21 mouse cellular contexts compared by ENCODE assay signal in genomic region chr2:164018910-164019309, GRCm38 (mm10). TPM values are rescaled to one million over a fixed set of nuclear protein-coding genes. Genes with fewer than 3 reads are reported as not detected.
DNase-seq lines count a peak whose midpoint lies in the region; ATAC-seq and TF ChIP-seq lines count a peak whose summit lies in the region.
"Had no signal": no experiment of that assay in that cellular context is flagged by ENCODE, and none has a peak within 500 bp of the region (broad histone marks: within the 10 kb centered on the region; RNA-seq: fewer than 3 reads in every experiment).

No protein-coding gene starts in this region.

- intact Hi-C loops in left cerebral cortex, adult 2 months (cut with DNase I): no loop called here

- TF ChIP-seq RAD21 in MEL (IDR thresholded peaks at IDR 0.05; ENCODE audit: low read depth, low read length): peak; percentile 24

- 91% methylated on average over 3 of the region's 3 CpGs for WGBS in embryonic facial prominence, embryonic 11.5 days
- WGBS in embryonic facial prominence, embryonic 10.5 days: 92% methylated on average over 3 of the region's 3 CpGs

- ATAC-seq in embryonic facial prominence, embryonic 11.5 days (replicated peaks; ENCODE audit: insufficient number of reproducible peaks, low FRiP score, low TSS enrichment, low read depth): 0 out of 2 replicates have a peak, but pooled peaks have one; percentile 9
- peak; percentile 70; the same call in 1 of the 2 replicates for ATAC-seq in megakaryocyte-erythroid progenitor cell, adult 5-6 weeks (replicated peaks; ENCODE audit: low FRiP score, low TSS enrichment, poor library complexity, severe bottlenecking)
- ATAC-seq: forebrain, embryonic 15.5 days had no signal

- TF ChIP-seq EP300 in MEL (IDR thresholded peaks at IDR 0.05; ENCODE audit: low read depth in 1 of 2, low read length in 2 of 2): no peak

- no peak overlapping the region for H3K27ac ChIP-seq in embryonic facial prominence, embryonic 11.5 days (replicated peaks; ENCODE audit: low read depth, low read length)
- no peak overlapping the region for H3K27ac ChIP-seq in embryonic facial prominence, embryonic 10.5 days (replicated peaks)
- H3K27ac ChIP-seq in left cerebral cortex, adult 2 months: no peak overlapping the region
- no peak overlapping the region for H3K27ac ChIP-seq in MEL (ENCODE audit: control insufficient read depth, low read depth, low read length)
- H3K27ac ChIP-seq: embryonic facial prominence, embryonic 15.5 days; forebrain, embryonic 15.5 days; limb, embryonic 15.5 days had no signal

- H3K27me3 ChIP-seq in embryonic facial prominence, embryonic 11.5 days (ENCODE audit: control insufficient read depth, insufficient read depth, low read length): no peaks in the 10 kb centered on the region
- H3K27me3 ChIP-seq in embryonic facial prominence, embryonic 10.5 days (replicated peaks; ENCODE audit: low read depth, poor library complexity, severe bottlenecking): no peaks in the 10 kb centered on the region
- H3K27me3 ChIP-seq in MEL (ENCODE audit: control insufficient read depth in 1 of 2, insufficient read depth in 2 of 2, low read length in 2 of 2): no peaks in the 10 kb centered on the region
- H3K27me3 ChIP-seq: embryonic facial prominence, embryonic 15.5 days; forebrain, embryonic 15.5 days; limb, embryonic 15.5 days had no signal

- H3K4me3 ChIP-seq in embryonic facial prominence, embryonic 11.5 days (ENCODE audit: low read depth, low read length): no peak overlapping the region
- no peak overlapping the region for H3K4me3 ChIP-seq in embryonic facial prominence, embryonic 10.5 days
- no peak overlapping the region for H3K4me3 ChIP-seq in left cerebral cortex, adult 2 months
- no peak overlapping the region for H3K4me3 ChIP-seq in MEL (ENCODE audit: control insufficient read depth in 1 of 2, insufficient read depth in 1 of 2, low read depth in 2 of 2, low read length in 2 of 2)
- H3K4me3 ChIP-seq: embryonic facial prominence, embryonic 15.5 days; forebrain, embryonic 15.5 days; limb, embryonic 15.5 days had no signal

- H3K9me3 ChIP-seq in embryonic facial prominence, embryonic 11.5 days (replicated peaks; ENCODE audit: control insufficient read depth, low read length): no peaks in the 10 kb centered on the region
- no peaks in the 10 kb centered on the region for H3K9me3 ChIP-seq in embryonic facial prominence, embryonic 10.5 days
- no peaks in the 10 kb centered on the region for H3K9me3 ChIP-seq in MEL (replicated peaks; ENCODE audit: insufficient read depth, low read length)
- H3K9me3 ChIP-seq: embryonic facial prominence, embryonic 15.5 days; forebrain, embryonic 15.5 days; limb, embryonic 15.5 days had no signal

- peaks cover 2% of the 10 kb centered on the region; the same call in 1 of the 2 replicates for H3K79me2 ChIP-seq in MEL (ENCODE audit: control insufficient read depth, insufficient read depth, low read length, poor library complexity)

- H3K4me2 ChIP-seq in embryonic facial prominence, embryonic 11.5 days (ENCODE audit: low read depth, low read length): no peak overlapping the region
- H3K4me2 ChIP-seq: embryonic facial prominence, embryonic 15.5 days; forebrain, embryonic 15.5 days; heart, embryonic 11.5 days; limb, embryonic 15.5 days had no signal

- peak; percentile 9 for DNase-seq in embryonic facial prominence, embryonic 11.5 days (ENCODE audit: low spot score)
- no peak for DNase-seq in embryonic facial prominence, embryonic 10.5 days (ENCODE audit: low spot score)
- DNase-seq in left cerebral cortex, adult 2 months (ENCODE audit: extremely low spot score in 1 of 2, low spot score in 2 of 2): no peak
- no peak for DNase-seq in left cerebral cortex, adult 9 months (ENCODE audit: low spot score in 2 of 2)
- peak; percentile 32 for DNase-seq in MEL (ENCODE audit: low read depth, low spot score)
- DNase-seq in gastrocnemius, postnatal 25 days: no peak
- DNase-seq in spleen, postnatal 10 days (ENCODE audit: low spot score in 2 of 2): no peak
- DNase-seq: adrenal gland, adult 8-10 months; cerebellum, postnatal 10 days; gastrocnemius, postnatal 10 days; heart, postnatal 4 days; kidney, adult 11 months; kidney, postnatal 4 days; lung, postnatal 14 days; right cerebral cortex, adult 18-20 months; thymus, postnatal 14 days had no signal

- TF ChIP-seq POLR2A in MEL (IDR thresholded peaks at IDR 0.05; ENCODE audit: control insufficient read depth in 1 of 2, insufficient read depth in 1 of 2, low read depth in 1 of 2, low read length in 2 of 2, poor library complexity in 1 of 2): no peak

- H3K36me3 ChIP-seq in embryonic facial prominence, embryonic 11.5 days (replicated peaks; ENCODE audit: control insufficient read depth, insufficient read depth, low read depth, low read length): peaks cover 7% of the 10 kb centered on the region
- H3K36me3 ChIP-seq in embryonic facial prominence, embryonic 10.5 days (replicated peaks): peaks cover 65% of the 10 kb centered on the region
- peaks cover 0 to 12% of the 10 kb centered on the region in 2 experiments; a peak in 2 of 4 replicates for H3K36me3 ChIP-seq in MEL (ENCODE audit: control insufficient read depth in 1 of 2, insufficient read depth in 2 of 2, low read length in 2 of 2)

- no peak overlapping the region for H3K9ac ChIP-seq in embryonic facial prominence, embryonic 11.5 days (replicated peaks; ENCODE audit: low read length)
- H3K9ac ChIP-seq in MEL (ENCODE audit: control insufficient read depth, low read depth, low read length, poor library complexity, severe bottlenecking): no peak overlapping the region
- H3K9ac ChIP-seq: embryonic facial prominence, embryonic 15.5 days; forebrain, embryonic 15.5 days; limb, embryonic 15.5 days had no signal

- no peaks in the 10 kb centered on the region for H3K4me1 ChIP-seq in embryonic facial prominence, embryonic 11.5 days (ENCODE audit: control insufficient read depth, insufficient read depth, low read length)
- no peaks in the 10 kb centered on the region for H3K4me1 ChIP-seq in embryonic facial prominence, embryonic 10.5 days
- peaks cover 0 to 4% of the 10 kb centered on the region in 2 experiments; a peak in 1 of 4 replicates for H3K4me1 ChIP-seq in MEL (ENCODE audit: control insufficient read depth in 1 of 2, insufficient read depth in 2 of 2, low read length in 2 of 2)
- H3K4me1 ChIP-seq: embryonic facial prominence, embryonic 15.5 days; forebrain, embryonic 15.5 days; limb, embryonic 15.5 days had no signal

- TF ChIP-seq CTCF in left cerebral cortex, adult 2 months (IDR thresholded peaks at IDR 0.05): peak; percentile 38
- peak in 2 of 3 experiments; percentile 16 to 47; a peak in 2 of 6 replicates for TF ChIP-seq CTCF in MEL (IDR thresholded peaks at IDR 0.05 in 2 of 3, conservative IDR thresholded peaks at IDR 0.05 in 1 of 3; ENCODE audit: control insufficient read depth in 1 of 3, insufficient read depth in 1 of 3, low read depth in 2 of 3, low read length in 3 of 3, poor library complexity in 1 of 3, severe bottlenecking in 1 of 3)

RNA-seq across cellular contexts. Expression of gene Pabpc1l, which starts 6.3 kb away (rescaled TPM):
- polyA plus RNA-seq in embryonic facial prominence, embryonic 11.5 days (2014; fragmentation: Nextera tagmentation; extraction: Ambion mirVana): 1.4 and 2.2 TPM in 2 replicates
- polyA plus RNA-seq in embryonic facial prominence, embryonic 10.5 days (2016; fragmentation: Nextera tagmentation; extraction: Ambion mirVana): 1.6 and 1.9 TPM in 2 replicates
- 1 to 10 TPM in 1 of 2 experiments, under 1 TPM in 1; 0.84 to 1.1 TPM for total RNA-seq in left cerebral cortex, adult 2 months (2021)
- 0.27 and 0.29 TPM in 2 replicates for total RNA-seq in MEL (2012; rRNA removed)
- polyA plus RNA-seq in MEL (2012; ENCODE audit: insufficient read depth in 1 of 2, insufficient read length in 2 of 2, low read depth in 1 of 2, low replicate concordance in 2 of 2, missing spikeins in 1 of 2): under 1 TPM in 1 of 2 experiments, not detected in 1; 0.40 TPM
- 1.5 TPM in 1 of 2 replicates, not detected in the other for total RNA-seq in megakaryocyte-erythroid progenitor cell, adult 5-6 weeks (2014; fragmentation: Nextera tagmentation)
- total RNA-seq in megakaryocyte-erythroid progenitor cell, adult 5-6 weeks (2017): not detected in 2 replicates
- 1 to 10 TPM in 1 of 2 experiments, not detected in 1; 1.5 TPM for total RNA-seq in gastrocnemius, postnatal 25 days (2021)

RNA-seq across cellular contexts. Expression of gene Ywhab, which starts 24.1 kb away (rescaled TPM):
- polyA plus RNA-seq in embryonic facial prominence, embryonic 11.5 days (2014; fragmentation: Nextera tagmentation; extraction: Ambion mirVana): 332 and 344 TPM in 2 replicates
- polyA plus RNA-seq in embryonic facial prominence, embryonic 10.5 days (2016; fragmentation: Nextera tagmentation; extraction: Ambion mirVana): 326 and 327 TPM in 2 replicates
- total RNA-seq in left cerebral cortex, adult 2 months (2021): 100 to 1,000 TPM; 440 to 460 TPM
- total RNA-seq in MEL (2012; rRNA removed): 71.4 and 76.3 TPM in 2 replicates
- 100 to 1,000 TPM; 179 to 717 TPM for polyA plus RNA-seq in MEL (2012; ENCODE audit: insufficient read depth in 1 of 2, insufficient read length in 2 of 2, low read depth in 1 of 2, low replicate concordance in 2 of 2, missing spikeins in 1 of 2)
- 111 and 112 TPM in 2 replicates for total RNA-seq in megakaryocyte-erythroid progenitor cell, adult 5-6 weeks (2014; fragmentation: Nextera tagmentation)
- 54.1 and 60.2 TPM in 2 replicates for total RNA-seq in megakaryocyte-erythroid progenitor cell, adult 5-6 weeks (2017)
- 10 to 100 TPM; 39.6 to 54.5 TPM for total RNA-seq in gastrocnemius, postnatal 25 days (2021)

RNA-seq across cellular contexts. Expression of gene Stk4, which starts 51.2 kb away (rescaled TPM):
- polyA plus RNA-seq in embryonic facial prominence, embryonic 11.5 days (2014; fragmentation: Nextera tagmentation; extraction: Ambion mirVana): 26.5 and 31.4 TPM in 2 replicates
- 33.1 and 34.8 TPM in 2 replicates for polyA plus RNA-seq in embryonic facial prominence, embryonic 10.5 days (2016; fragmentation: Nextera tagmentation; extraction: Ambion mirVana)
- total RNA-seq in left cerebral cortex, adult 2 months (2021): 10 to 100 TPM; 32.4 to 41.9 TPM
- total RNA-seq in MEL (2012; rRNA removed): 41.8 and 46.8 TPM in 2 replicates
- 10 to 100 TPM in 1 of 2 experiments, not detected in 1; 56.1 TPM for polyA plus RNA-seq in MEL (2012; ENCODE audit: insufficient read depth in 1 of 2, insufficient read length in 2 of 2, low read depth in 1 of 2, low replicate concordance in 2 of 2, missing spikeins in 1 of 2)
- total RNA-seq in megakaryocyte-erythroid progenitor cell, adult 5-6 weeks (2014; fragmentation: Nextera tagmentation): 72.5 and 74.3 TPM in 2 replicates
- total RNA-seq in megakaryocyte-erythroid progenitor cell, adult 5-6 weeks (2017): 76.5 and 137 TPM in 2 replicates
- 1 to 10 TPM; 7.7 to 8.8 TPM for total RNA-seq in gastrocnemius, postnatal 25 days (2021)

RNA-seq across cellular contexts. Expression of gene Tomm34, which starts 52.1 kb away (rescaled TPM):
- 60.5 and 61.0 TPM in 2 replicates for polyA plus RNA-seq in embryonic facial prominence, embryonic 11.5 days (2014; fragmentation: Nextera tagmentation; extraction: Ambion mirVana)
- 68.1 and 71.9 TPM in 2 replicates for polyA plus RNA-seq in embryonic facial prominence, embryonic 10.5 days (2016; fragmentation: Nextera tagmentation; extraction: Ambion mirVana)
- total RNA-seq in left cerebral cortex, adult 2 months (2021): 10 to 100 TPM; 79.2 to 83.9 TPM
- 31.7 and 38.9 TPM in 2 replicates for total RNA-seq in MEL (2012; rRNA removed)
- 10 to 100 TPM in 1 of 2 experiments, not detected in 1; 48.7 TPM for polyA plus RNA-seq in MEL (2012; ENCODE audit: insufficient read depth in 1 of 2, insufficient read length in 2 of 2, low read depth in 1 of 2, low replicate concordance in 2 of 2, missing spikeins in 1 of 2)
- total RNA-seq in megakaryocyte-erythroid progenitor cell, adult 5-6 weeks (2014; fragmentation: Nextera tagmentation): 40.8 and 48.4 TPM in 2 replicates
- total RNA-seq in megakaryocyte-erythroid progenitor cell, adult 5-6 weeks (2017): 33.5 and 38.5 TPM in 2 replicates
- 10 to 100 TPM; 10.6 to 13.5 TPM for total RNA-seq in gastrocnemius, postnatal 25 days (2021)

Comparison
In these comparisons a context has a peak if more than half of its experiments do, and no peak if none do; other contexts are left out.
1. DNase-seq: peak in embryonic facial prominence, embryonic 11.5 days (single experiment) and MEL (single experiment); none in embryonic facial prominence, embryonic 10.5 days (single experiment), left cerebral cortex, adult 2 months (0 of 2), left cerebral cortex, adult 9 months (0 of 2), gastrocnemius, postnatal 25 days (single experiment) and spleen, postnatal 10 days (0 of 2).